Mouse (Mus musculus): ENCODE measurements around the gene Plekhg3.

Plekhg3 gene

GRCm38 (mm10) chr12:76530580-76531139 lies at the start of gene Plekhg3:
TSS of gene Plekhg3 (plus strand) at chr12:76530891.
- DNase-seq (ENCODE audit: low spot score) = no peak

GRCm38 (mm10) chr12:76482446-76482845 lies 48.2 kb upstream of the Plekhg3 start:
- DNase-seq (ENCODE audit: low spot score) = no peak

- no peak for DNase-seq (ENCODE audit: low spot score)
Measured at GRCm38 (mm10) chr12:76482948-76483347, 47.7 kb upstream of the Plekhg3 start.

- no peak for DNase-seq (ENCODE audit: low spot score)
Measured at GRCm38 (mm10) chr12:76484881-76485280, 45.8 kb upstream of the Plekhg3 start.

- DNase-seq (ENCODE audit: low spot score) = no peak
Measured at GRCm38 (mm10) chr12:76485381-76485780, 45.3 kb upstream of the Plekhg3 start.

GRCm38 (mm10) chr12:76486943-76487342 lies 43.7 kb upstream of the Plekhg3 start:
- no peak for DNase-seq (ENCODE audit: low spot score)

- no peak for DNase-seq (ENCODE audit: low spot score)
Measured at GRCm38 (mm10) chr12:76490798-76491197, 39.9 kb upstream of the Plekhg3 start.

- DNase-seq (ENCODE audit: low spot score) = no peak
Measured at GRCm38 (mm10) chr12:76493462-76493861, 37.2 kb upstream of the Plekhg3 start.

- DNase-seq (ENCODE audit: low spot score) = no peak
Measured at GRCm38 (mm10) chr12:76495381-76495780, 35.3 kb upstream of the Plekhg3 start.

GRCm38 (mm10) chr12:76496324-76496723 lies 34.4 kb upstream of the Plekhg3 start:
- DNase-seq (ENCODE audit: low spot score) = peak; percentile 6

GRCm38 (mm10) chr12:76499276-76499675 lies 31.4 kb upstream of the Plekhg3 start:
- no peak for DNase-seq (ENCODE audit: low spot score)

GRCm38 (mm10) chr12:76500055-76500454 lies 30.6 kb upstream of the Plekhg3 start:
- DNase-seq (ENCODE audit: low spot score) = no peak

- DNase-seq (ENCODE audit: low spot score) = no peak
Measured at GRCm38 (mm10) chr12:76500896-76501295, 29.8 kb upstream of the Plekhg3 start.

- no peak for DNase-seq (ENCODE audit: low spot score)
Measured at GRCm38 (mm10) chr12:76502981-76503380, 27.7 kb upstream of the Plekhg3 start.

- DNase-seq (ENCODE audit: low spot score) = no peak
Measured at GRCm38 (mm10) chr12:76506522-76506921, 24.2 kb upstream of the Plekhg3 start.

GRCm38 (mm10) chr12:76507791-76508190 lies 22.9 kb upstream of the Plekhg3 start:
- DNase-seq (ENCODE audit: low spot score) = no peak

GRCm38 (mm10) chr12:76508909-76509440 lies 21.7 kb upstream of the Plekhg3 start:
- DNase-seq (ENCODE audit: low spot score) = no peak

- no peak for DNase-seq (ENCODE audit: low spot score)
Measured at GRCm38 (mm10) chr12:76512731-76513130, 18.0 kb upstream of the Plekhg3 start.

- DNase-seq (ENCODE audit: low spot score) = no peak
Measured at GRCm38 (mm10) chr12:76514842-76515241, 15.8 kb upstream of the Plekhg3 start.

- no peak for DNase-seq (ENCODE audit: low spot score)
Measured at GRCm38 (mm10) chr12:76518000-76518399, 12.7 kb upstream of the Plekhg3 start.

GRCm38 (mm10) chr12:76518909-76519842 lies 11.5 kb upstream of the Plekhg3 start:
- DNase-seq (ENCODE audit: low spot score) = no peak

GRCm38 (mm10) chr12:76523654-76524053 lies 7.0 kb upstream of the Plekhg3 start:
- DNase-seq (ENCODE audit: low spot score) = no peak

- DNase-seq (ENCODE audit: low spot score) = no peak
Measured at GRCm38 (mm10) chr12:76524915-76525314, 5.8 kb upstream of the Plekhg3 start.

Data from spleen, adult 12 weeks (tissue).